Mouse (Mus musculus): ENCODE data around the gene Fbxl3. TPM values are rescaled to one million over a fixed set of nuclear protein-coding genes. Genes with fewer than 3 reads are reported as not detected.

The Fbxl3 gene
- total and polyA plus RNA-seq, 3 experiments, result 51.8 to 67.0 (median 59.7) TPM

- Histone ChIP-seq H3K27ac (no peak overlapping the region), H3K4me3 (no peak overlapping the region), H3K27me3 (ENCODE audit: control insufficient read depth, insufficient read depth, low read length) (no peaks in the 10 kb centered on the region), H3K36me3 (ENCODE audit: control insufficient read depth, insufficient read depth, low read length) (no peaks in the 10 kb centered on the region), H3K79me2 (replicated peaks; ENCODE audit: control insufficient read depth, insufficient read depth, low read length) (no peaks in the 10 kb centered on the region), H3K4me1 (ENCODE audit: control insufficient read depth, insufficient read depth, low read length) (peaks cover 1% of the 10 kb centered on the region; the same call in 1 of the 2 replicates), H3K9ac (ENCODE audit: low read depth, low read length) (no peak overlapping the region)
- 26% methylated on average over 8 of the region's 8 CpGs for WGBS
- intact Hi-C loops (cut with DNase I), result loop anchor here (1.0 kb wide), 1 partner anchor 39 kb away; no protein-coding TSS in a partner anchor
- peak; percentile 81 to 83 for DNase-seq
- peak; percentile 90 for TF ChIP-seq EP300 (IDR thresholded peaks at IDR 0.05; ENCODE audit: insufficient read depth, low read depth, low read length)
- no peak for TF ChIP-seq CTCF (IDR thresholded peaks at IDR 0.05)
These were observed 48.1 kb downstream of the Fbxl3 start for GRCm38 (mm10) chr14:103051159-103051769.

- Histone ChIP-seq H3K27me3 (ENCODE audit: control insufficient read depth, insufficient read depth, low read length) (no peaks in the 10 kb centered on the region), H3K27ac (no peak overlapping the region), H3K79me2 (replicated peaks; ENCODE audit: control insufficient read depth, insufficient read depth, low read length) (no peaks in the 10 kb centered on the region), H3K4me1 (ENCODE audit: control insufficient read depth, insufficient read depth, low read length) (peaks cover 1% of the 10 kb centered on the region; the same call in 1 of the 2 replicates), H3K4me3 (no peak overlapping the region), H3K9ac (ENCODE audit: low read depth, low read length) (no peak overlapping the region), H3K36me3 (ENCODE audit: control insufficient read depth, insufficient read depth, low read length) (no peaks in the 10 kb centered on the region)
- no peak for TF ChIP-seq CTCF (IDR thresholded peaks at IDR 0.05)
- no peak for TF ChIP-seq POLR2A (IDR thresholded peaks at IDR 0.05; ENCODE audit: insufficient read depth, low read depth, low read length)
- no peak for TF ChIP-seq EP300 (IDR thresholded peaks at IDR 0.05; ENCODE audit: insufficient read depth, low read depth, low read length)
- intact Hi-C loops (cut with DNase I), result no loop called here
- 40% methylated on average over 11 of the region's 11 CpGs for WGBS
- no peak for DNase-seq
These were observed 50.9 kb downstream of the Fbxl3 start for GRCm38 (mm10) chr14:103048292-103049086.

DNA sequence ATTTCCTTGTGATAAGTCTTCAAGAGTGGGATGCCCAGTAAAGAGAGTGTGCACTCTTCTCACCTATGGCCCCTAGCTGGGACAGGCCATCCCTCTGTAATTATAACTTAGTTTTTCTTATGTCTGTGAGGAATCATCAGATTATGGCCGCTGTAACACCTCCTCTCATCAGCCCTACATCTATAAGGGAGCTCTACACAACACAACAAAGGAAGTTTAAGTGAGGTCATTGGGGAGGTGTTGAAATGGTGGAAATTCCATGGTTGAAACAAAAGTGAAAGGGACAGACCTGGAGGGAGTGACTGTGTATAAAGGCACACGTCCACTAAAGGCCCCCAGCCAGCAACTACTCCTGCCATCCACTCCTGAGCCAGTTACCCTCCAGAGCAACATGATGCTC lies 52.7 kb downstream of the Fbxl3 start, which contains the start of gene Acod1:
Gene Acod1 (plus strand): TSS at position 301 of the 400 bp plus-strand sequence.
- Histone ChIP-seq H3K79me2 (replicated peaks; ENCODE audit: control insufficient read depth, insufficient read depth, low read length) (no peaks in the 10 kb centered on the region), H3K4me3 (no peak within 1 kb of the TSS), H3K9ac (ENCODE audit: low read depth, low read length) (no peak within 1 kb of the TSS), H3K27me3 (ENCODE audit: control insufficient read depth, insufficient read depth, low read length) (no peaks in the 10 kb centered on the region), H3K36me3 (ENCODE audit: control insufficient read depth, insufficient read depth, low read length) (no peaks in the 10 kb centered on the region), H3K27ac (no peak within 1 kb of the TSS), H3K4me1 (ENCODE audit: control insufficient read depth, insufficient read depth, low read length) (peaks cover 1% of the 10 kb centered on the region; the same call in 1 of the 2 replicates)
- intact Hi-C loops (cut with DNase I), result no loop called here
- no peak for TF ChIP-seq CTCF (IDR thresholded peaks at IDR 0.05)
- no peak for TF ChIP-seq POLR2A (IDR thresholded peaks at IDR 0.05; ENCODE audit: insufficient read depth, low read depth, low read length)
- TF ChIP-seq EP300 (IDR thresholded peaks at IDR 0.05; ENCODE audit: insufficient read depth, low read depth, low read length), result no peak
- WGBS, result 48% methylated on average over 2 of the region's 2 CpGs
- DNase-seq, result no peak

DNA sequence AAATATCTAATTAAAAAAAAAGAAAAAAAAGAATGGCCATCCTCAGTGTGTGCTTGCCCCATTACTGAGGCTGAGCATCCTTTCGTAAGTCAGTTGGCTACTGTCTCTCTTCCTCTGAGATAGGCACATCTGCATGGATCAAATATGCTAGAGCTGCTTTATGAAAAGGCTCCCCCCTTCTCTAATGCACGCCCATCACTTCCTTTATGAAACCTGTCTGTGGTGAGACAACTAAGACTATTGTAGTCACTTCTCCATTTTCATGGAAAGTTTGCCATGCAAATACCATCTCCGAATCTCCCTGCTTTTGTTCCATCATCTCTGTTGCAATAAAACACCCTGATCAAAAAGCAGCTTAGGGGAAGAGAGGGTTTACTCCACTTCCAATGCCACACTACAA lies 62.4 kb downstream of the Fbxl3 start:
- no peaks in the 10 kb centered on the region for H3K79me2 ChIP-seq (replicated peaks; ENCODE audit: control insufficient read depth, insufficient read depth, low read length)
- no peak overlapping the region for H3K27ac ChIP-seq
- intact Hi-C loops (cut with DNase I), result no loop called here
- H3K36me3 ChIP-seq (ENCODE audit: control insufficient read depth, insufficient read depth, low read length), result no peaks in the 10 kb centered on the region
- TF ChIP-seq EP300 (IDR thresholded peaks at IDR 0.05; ENCODE audit: insufficient read depth, low read depth, low read length), result no peak
- no peak for TF ChIP-seq POLR2A (IDR thresholded peaks at IDR 0.05; ENCODE audit: insufficient read depth, low read depth, low read length)
- TF ChIP-seq CTCF (IDR thresholded peaks at IDR 0.05), result no peak
- H3K9ac ChIP-seq (ENCODE audit: low read depth, low read length), result no peak overlapping the region
- H3K4me1 ChIP-seq (ENCODE audit: control insufficient read depth, insufficient read depth, low read length), result no peaks in the 10 kb centered on the region; the same call in none of the 2 replicates
- DNase-seq, result no peak
- 58% methylated on average over 3 of the region's 3 CpGs for WGBS
- no peaks in the 10 kb centered on the region for H3K27me3 ChIP-seq (ENCODE audit: control insufficient read depth, insufficient read depth, low read length)
- H3K4me3 ChIP-seq, result no peak overlapping the region

GRCm38 (mm10) chr14:103034076-103034475 lies 65.3 kb downstream of the Fbxl3 start:
- Histone ChIP-seq H3K27me3 (ENCODE audit: control insufficient read depth, insufficient read depth, low read length) (no peaks in the 10 kb centered on the region), H3K27ac (no peak overlapping the region), H3K79me2 (replicated peaks; ENCODE audit: control insufficient read depth, insufficient read depth, low read length) (no peaks in the 10 kb centered on the region), H3K36me3 (ENCODE audit: control insufficient read depth, insufficient read depth, low read length) (no peaks in the 10 kb centered on the region), H3K4me1 (ENCODE audit: control insufficient read depth, insufficient read depth, low read length) (no peaks in the 10 kb centered on the region; the same call in none of the 2 replicates), H3K4me3 (no peak overlapping the region), H3K9ac (ENCODE audit: low read depth, low read length) (no peak overlapping the region)
- intact Hi-C loops (cut with DNase I), result no loop called here
- TF ChIP-seq POLR2A (IDR thresholded peaks at IDR 0.05; ENCODE audit: insufficient read depth, low read depth, low read length), result no peak
- no peak for TF ChIP-seq CTCF (IDR thresholded peaks at IDR 0.05)
- no peak for TF ChIP-seq EP300 (IDR thresholded peaks at IDR 0.05; ENCODE audit: insufficient read depth, low read depth, low read length)
- 84% methylated on average over 9 of the region's 9 CpGs for WGBS
- DNase-seq, result peak in 1 of 2 experiments; percentile 31
